Mouse (Mus musculus): Measurements from ENCODE around the gene Eif2b3.

DNA sequence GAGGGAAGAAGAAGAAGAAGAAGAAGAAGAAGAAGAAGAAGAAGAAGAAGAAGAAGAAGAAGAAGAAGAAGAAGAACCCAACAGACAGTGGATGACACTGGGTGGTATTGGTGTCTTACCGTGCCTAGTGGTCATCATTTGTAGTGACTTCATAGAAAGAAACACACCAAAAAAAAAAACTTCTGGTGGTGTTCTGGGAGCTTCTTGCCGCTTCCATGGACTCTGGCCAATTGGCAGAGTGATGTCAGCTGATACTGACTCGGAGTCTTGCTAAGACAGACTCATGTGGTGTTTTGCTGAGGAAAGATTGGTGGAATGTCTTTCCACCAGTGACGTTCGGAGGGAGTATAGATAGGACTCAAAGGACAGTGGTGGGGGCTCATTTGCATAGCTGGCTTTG, 9.0 kb upstream of the Eif2b3 start:
- TF ChIP-seq CTCF (IDR thresholded peaks at IDR 0.05; ENCODE audit: low read depth, low read length) (no peak), POLR2A (IDR thresholded peaks at IDR 0.05; ENCODE audit: borderline replicate concordance, low read depth, low read length) (no peak)
